Mouse (Mus musculus) brain, embryonic 18.5 days (tissue): ENCODE measurements at regions not wholly inside any gene's neighbourhood (a gene's known extent, or its start where the extent isn't known, plus 50 kb on each side); places are given as distances from the start of the nearest gene placed in this dataset.
"Not testable (repeated sequence)": the region's sequence is repeated elsewhere in the genome, so short reads cannot be mapped to it uniquely, and the experiment has no call there.

Source experiments
- DNase-seq: peaks from one replicate; pipeline ENCODE4 v3.0.0-alpha.2; 2012; ENCODE audit warnings: low read depth, low spot score

DNA sequence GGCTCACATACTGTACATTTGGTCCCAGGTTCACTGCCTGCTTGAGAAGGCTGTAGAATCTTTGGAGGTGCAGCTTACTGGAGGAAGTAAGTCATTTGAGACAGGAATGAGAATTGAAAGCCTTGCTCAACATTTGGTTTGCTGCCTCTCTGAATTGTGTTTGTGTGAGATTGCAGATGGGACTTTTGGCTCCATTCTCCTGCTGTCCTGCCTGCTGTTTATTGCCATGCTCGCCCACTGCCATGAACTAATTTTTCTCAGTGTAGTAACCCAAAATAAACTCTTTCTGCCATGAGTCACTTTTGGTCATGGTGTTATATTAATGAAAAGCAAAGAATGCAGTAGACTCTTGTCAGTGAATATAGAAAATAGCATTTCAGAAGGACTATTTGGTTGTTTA, 368.1 kb downstream of the Gm8797 start:
- DNase-seq: no peak

DNA sequence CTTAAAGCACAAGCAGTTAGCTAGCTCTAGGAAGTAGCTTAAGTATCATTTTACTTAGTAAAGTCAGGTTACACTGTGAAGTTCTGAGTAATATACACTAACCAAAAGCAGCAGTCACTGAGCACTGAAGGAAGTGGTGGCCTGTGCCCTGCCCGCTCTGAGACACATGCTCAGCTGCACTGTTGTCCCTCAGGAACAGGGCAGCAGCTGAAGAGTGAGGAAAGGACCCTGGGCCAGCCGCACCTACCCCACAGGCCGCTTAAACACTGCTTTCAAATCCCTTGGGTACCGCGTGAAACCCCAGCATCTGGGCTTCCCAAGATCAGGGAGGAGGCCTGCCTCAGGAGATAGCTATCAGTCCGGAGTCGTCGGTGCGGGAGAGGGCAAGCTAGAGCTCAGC, 385.1 kb downstream of the Gm8797 start:
- not testable (repeated sequence) for DNase-seq

DNA sequence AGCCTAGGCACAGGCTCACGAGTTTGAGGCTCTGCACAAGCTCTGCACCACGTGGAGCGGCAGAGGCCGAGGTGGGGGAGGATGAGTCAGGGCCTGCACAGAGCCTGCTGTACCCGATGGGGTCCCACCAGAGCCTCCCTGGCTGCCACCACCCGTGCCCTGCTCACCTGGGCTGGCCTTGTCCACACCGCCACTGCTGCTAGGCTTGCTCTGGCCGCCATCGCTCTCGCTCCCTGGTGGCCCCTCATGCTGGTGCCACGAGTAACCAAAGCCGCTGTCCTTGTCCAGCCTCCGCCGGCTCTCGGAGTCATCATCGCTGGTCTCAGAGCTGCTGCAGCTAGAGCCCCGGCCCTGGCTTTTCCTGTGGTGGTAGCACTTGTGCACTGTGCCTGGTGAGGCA, 386.8 kb downstream of the Gm8797 start:
- no peak for DNase-seq

DNA sequence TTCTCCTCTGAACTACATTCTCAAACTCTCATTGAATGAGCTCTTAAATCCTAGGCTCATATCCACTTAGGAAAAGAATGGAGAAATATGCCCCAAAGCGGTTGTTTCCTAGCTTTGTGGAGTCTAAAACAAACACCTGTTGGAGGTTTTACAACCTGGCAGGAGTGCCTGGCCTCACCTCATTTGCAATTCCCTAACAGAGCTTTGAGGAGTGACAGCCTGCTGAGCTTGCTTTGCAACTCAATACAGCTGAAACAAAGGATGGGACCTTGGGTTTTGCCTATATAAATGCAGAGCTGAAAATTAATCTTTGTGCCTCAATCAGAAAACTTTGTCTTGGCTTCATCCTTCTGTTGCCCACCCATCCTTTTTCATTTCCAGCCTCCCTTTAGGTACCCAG, 423.2 kb downstream of the Gm8797 start:
- DNase-seq: no peak

DNA sequence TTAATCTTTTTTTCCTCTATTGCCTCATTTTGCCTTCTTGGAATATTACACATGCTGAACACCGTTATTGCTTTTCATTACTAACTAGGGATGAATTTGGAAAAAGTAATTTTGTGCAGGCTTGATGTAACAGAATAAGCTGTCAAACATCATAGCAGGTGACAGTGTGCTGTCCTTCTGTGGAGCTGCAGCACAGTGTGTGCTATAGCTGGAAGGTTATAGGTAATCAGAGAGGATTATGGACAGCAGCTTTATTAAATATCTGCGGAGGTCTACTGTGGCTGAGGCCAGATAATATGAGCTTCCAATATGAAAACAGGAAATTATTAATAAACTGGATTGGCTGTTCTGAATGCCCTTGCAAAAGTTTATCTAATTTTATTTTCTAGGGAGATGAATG, 431.9 kb downstream of the Gm8797 start:
- no peak for DNase-seq

DNA sequence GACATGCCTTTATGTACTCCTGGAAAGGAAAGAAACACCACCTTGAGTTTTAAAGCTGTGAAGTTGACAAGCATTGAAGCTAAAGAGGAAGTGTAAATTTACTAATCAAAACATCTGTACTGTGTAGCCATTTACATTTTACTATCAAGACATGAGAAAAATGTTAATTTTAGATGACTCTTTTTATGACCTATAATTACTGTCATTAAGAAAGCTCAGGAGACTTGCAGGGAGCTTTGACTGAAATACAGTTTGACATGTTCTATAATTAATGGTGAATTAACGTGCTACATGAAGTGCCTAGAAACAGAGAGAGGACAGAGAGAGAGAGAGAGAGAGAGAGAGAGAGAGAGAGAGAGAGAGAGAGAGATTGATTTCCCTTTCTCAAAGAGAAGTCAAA, 432.8 kb downstream of the Gm8797 start:
- DNase-seq: peak; percentile 6

DNA sequence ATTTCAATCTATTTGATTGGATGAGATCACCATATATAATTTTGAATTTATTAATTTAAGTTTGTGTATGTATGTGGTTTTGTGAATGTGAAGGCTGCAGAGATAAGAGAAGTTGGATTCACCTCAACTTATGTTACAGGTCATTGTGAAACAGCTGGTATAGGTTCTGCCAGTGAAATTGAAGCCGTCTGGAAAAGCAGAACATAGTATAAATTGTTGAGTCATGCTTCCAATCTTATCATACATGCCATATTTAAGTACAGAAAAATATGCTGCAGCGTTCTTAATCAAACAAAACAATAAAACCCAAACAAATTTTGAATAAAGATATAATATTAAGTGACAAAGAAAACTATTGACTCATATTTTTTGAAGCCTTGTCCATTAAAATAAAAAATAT, 415.6 kb downstream of the 1700008P02Rik start:
- no peak for DNase-seq

DNA sequence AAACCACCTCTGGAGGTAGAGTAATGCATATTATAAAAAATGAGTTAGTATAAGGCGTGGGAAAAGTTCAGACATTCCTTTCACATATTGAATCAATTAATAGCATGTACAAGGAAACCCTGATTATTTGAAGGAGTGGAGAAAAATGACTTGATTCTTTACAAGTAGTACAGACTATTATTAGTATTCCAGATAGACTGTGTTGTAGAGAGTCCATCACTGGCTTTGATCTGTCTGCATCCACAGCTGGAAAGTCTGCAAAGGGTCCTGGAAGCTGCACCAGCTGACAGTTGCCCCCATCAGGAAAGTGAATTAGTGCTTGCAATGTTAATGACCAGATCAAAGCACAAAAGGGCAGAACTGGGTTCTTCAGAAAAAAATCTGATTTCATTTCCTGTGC, 391.6 kb downstream of the 1700008P02Rik start:
- DNase-seq: no peak
